Mouse (Mus musculus): ENCODE data around the gene Scmh1. TPM values are rescaled to one million over a fixed set of nuclear protein-coding genes. Genes with fewer than 3 reads are reported as not detected.

Gene Scmh1
- total and polyA plus RNA-seq, 3 experiments: 6.0 to 66.8 TPM; not detected in 1

GRCm38 (mm10) chr4:120506955-120507354 lies 101.9 kb downstream of the Scmh1 start:
- no peaks in the 10 kb centered on the region for H3K79me2 ChIP-seq (ENCODE audit: control insufficient read depth, insufficient read depth, low read length, poor library complexity)
- no peaks in the 10 kb centered on the region for H3K27me3 ChIP-seq (ENCODE audit: control insufficient read depth in 1 of 2, insufficient read depth in 2 of 2, low read length in 2 of 2)
- DNase-seq (ENCODE audit: low read depth, low spot score): peak; percentile 43
- peaks cover 0 to 9% of the 10 kb centered on the region in 2 experiments; a peak in 2 of 4 replicates for H3K36me3 ChIP-seq (ENCODE audit: control insufficient read depth in 1 of 2, insufficient read depth in 2 of 2, low read length in 2 of 2)
- H3K9me3 ChIP-seq (replicated peaks; ENCODE audit: insufficient read depth, low read length): no peaks in the 10 kb centered on the region
- H3K27ac ChIP-seq (ENCODE audit: control insufficient read depth, low read depth, low read length): no peak overlapping the region
- H3K4me3 ChIP-seq (ENCODE audit: control insufficient read depth in 1 of 2, insufficient read depth in 1 of 2, low read depth in 2 of 2, low read length in 2 of 2): no peak overlapping the region
- no peaks in the 10 kb centered on the region for H3K4me1 ChIP-seq (ENCODE audit: control insufficient read depth in 1 of 2, insufficient read depth in 2 of 2, low read length in 2 of 2)
- TF ChIP-seq ETS1 (IDR thresholded peaks at IDR 0.05; ENCODE audit: low read depth, low read length) (no peak), MYB (IDR thresholded peaks at IDR 0.05; ENCODE audit: low read depth, low read length) (no peak), ELF1 (IDR thresholded peaks at IDR 0.05; ENCODE audit: low read depth, low read length) (peak; percentile 64; the same call in 1 of the 2 replicates), SMC3 (IDR thresholded peaks at IDR 0.05; ENCODE audit: low read depth, low read length) (peak; percentile 29; the same call in 1 of the 2 replicates), CTCF (IDR thresholded peaks at IDR 0.05 in 2 of 3, conservative IDR thresholded peaks at IDR 0.05 in 1 of 3; ENCODE audit: control insufficient read depth in 1 of 3, insufficient read depth in 1 of 3, low read depth in 2 of 3, low read length in 3 of 3, poor library complexity in 1 of 3, severe bottlenecking in 1 of 3) (peak in 2 of 3 experiments; percentile 16 to 63; a peak in 3 of 6 replicates), TBP (IDR thresholded peaks at IDR 0.05; ENCODE audit: low read depth, low read length) (no peak), GABPA (IDR thresholded peaks at IDR 0.05; ENCODE audit: low read depth, low read length) (no peak), MYC (IDR thresholded peaks at IDR 0.05; ENCODE audit: low read depth, low read length) (no peak), ZNF384 (IDR thresholded peaks at IDR 0.05; ENCODE audit: low read depth, low read length) (no peak), UBTF (IDR thresholded peaks at IDR 0.05; ENCODE audit: borderline replicate concordance, insufficient read depth, low read depth, low read length) (no peak), MAFK (IDR thresholded peaks at IDR 0.05; ENCODE audit: borderline replicate concordance, low read depth, low read length) (no peak), RAD21 (IDR thresholded peaks at IDR 0.05; ENCODE audit: low read depth, low read length) (peak; percentile 36)
- no peak overlapping the region for H3K9ac ChIP-seq (ENCODE audit: control insufficient read depth, low read depth, low read length, poor library complexity, severe bottlenecking)

GRCm38 (mm10) chr4:120511203-120511602 lies 106.1 kb downstream of the Scmh1 start:
- Histone ChIP-seq H3K4me1 (ENCODE audit: control insufficient read depth in 1 of 2, insufficient read depth in 2 of 2, low read length in 2 of 2) (peaks cover 0 to 2% of the 10 kb centered on the region in 2 experiments; a peak in 1 of 4 replicates), H3K4me3 (ENCODE audit: control insufficient read depth in 1 of 2, insufficient read depth in 1 of 2, low read depth in 2 of 2, low read length in 2 of 2) (no peak overlapping the region), H3K27ac (ENCODE audit: control insufficient read depth, low read depth, low read length) (no peak overlapping the region), H3K9ac (ENCODE audit: control insufficient read depth, low read depth, low read length, poor library complexity, severe bottlenecking) (no peak overlapping the region), H3K27me3 (ENCODE audit: control insufficient read depth in 1 of 2, insufficient read depth in 2 of 2, low read length in 2 of 2) (no peaks in the 10 kb centered on the region), H3K36me3 (ENCODE audit: control insufficient read depth in 1 of 2, insufficient read depth in 2 of 2, low read length in 2 of 2) (peaks cover 0 to 7% of the 10 kb centered on the region in 2 experiments), H3K79me2 (ENCODE audit: control insufficient read depth, insufficient read depth, low read length, poor library complexity) (no peaks in the 10 kb centered on the region), H3K9me3 (replicated peaks; ENCODE audit: insufficient read depth, low read length) (no peaks in the 10 kb centered on the region)
- DNase-seq (ENCODE audit: low read depth, low spot score): no peak
- TF ChIP-seq UBTF (IDR thresholded peaks at IDR 0.05; ENCODE audit: borderline replicate concordance, insufficient read depth, low read depth, low read length) (no peak), MAFK (IDR thresholded peaks at IDR 0.05; ENCODE audit: borderline replicate concordance, low read depth, low read length) (no peak), CHD2 (IDR thresholded peaks at IDR 0.05; ENCODE audit: low read length) (no peak), USF2 (IDR thresholded peaks at IDR 0.05; ENCODE audit: borderline replicate concordance in 1 of 2, insufficient read depth in 1 of 2, low read depth in 1 of 2, low read length in 2 of 2) (no peak), USF1 (IDR thresholded peaks at IDR 0.05; ENCODE audit: low read depth, low read length) (no peak), CTCF (IDR thresholded peaks at IDR 0.05 in 2 of 3, conservative IDR thresholded peaks at IDR 0.05 in 1 of 3; ENCODE audit: control insufficient read depth in 1 of 3, insufficient read depth in 1 of 3, low read depth in 2 of 3, low read length in 3 of 3, poor library complexity in 1 of 3, severe bottlenecking in 1 of 3) (no peak), GATA1 (IDR thresholded peaks at IDR 0.05; ENCODE audit: low read depth, low read length) (no peak), ZKSCAN1 (IDR thresholded peaks at IDR 0.05; ENCODE audit: low read depth, low read length) (no peak)

Data from MEL (cell line).